Mouse (Mus musculus) bone marrow macrophage, adult 2 months (primary cell): Measurements from ENCODE around the gene Csrnp3.

Source experiments
- CTCF ChIP-seq: IDR thresholded peaks from 2 replicates; pipeline ENCODE4 v1.5.1; 2012; ENCODE audit warnings: low read depth, mild to moderate bottlenecking, low read length, moderate library complexity
- POLR2A ChIP-seq: IDR thresholded peaks from 2 replicates; pipeline ENCODE4 v1.6.1; 2012; ENCODE audit warnings: mild to moderate bottlenecking, low read depth, low read length, borderline replicate concordance

DNA sequence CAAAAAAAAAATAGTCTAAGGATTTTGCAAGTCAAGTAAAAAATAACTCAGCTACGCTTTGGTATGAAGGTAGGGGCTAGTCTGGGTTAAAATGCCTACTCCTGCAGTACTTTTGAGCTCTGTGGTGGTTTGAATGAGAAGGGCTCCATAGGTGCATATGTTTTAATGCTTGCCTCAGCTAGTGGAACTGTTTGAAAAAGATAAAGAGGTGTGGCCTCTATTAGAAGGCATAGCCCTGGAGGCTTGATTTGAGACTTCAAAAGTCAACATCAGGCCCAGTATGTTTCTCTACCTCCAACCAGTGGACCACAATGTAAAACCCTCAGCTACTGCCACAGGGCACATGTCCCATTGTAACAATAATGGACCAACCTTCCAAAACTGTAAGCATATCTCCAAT, 16.9 kb upstream of the Csrnp3 start:
- TF ChIP-seq CTCF = no peak
- no peak for TF ChIP-seq POLR2A
